Mouse (Mus musculus) midbrain, embryonic 11.5 days (tissue): ENCODE measurements at regions not wholly inside any gene's neighbourhood (a gene's known extent, or its start where the extent isn't known, plus 50 kb on each side); places are given as distances from the start of the nearest gene placed in this dataset.

Experiments used
- ATAC-seq: fragments of 200-750 bp; cut with Nextera tagmentation; 2 replicates; pipeline ENCODE4 v1.8.0; 2017; ENCODE audit warnings: moderate TSS enrichment, moderate library complexity; ENCODE audit not compliant: low FRiP score
- DNase-seq: peaks from one replicate; pipeline ENCODE4 v3.0.0; 2015; ENCODE audit warnings: low spot score; ENCODE audit errors: missing footprints
- H3K27ac ChIP-seq: fragments of 300-500 bp; sonication (generic); 2 replicates; pipeline ENCODE4 v1.5.1; 2014; ENCODE audit warnings: low read depth, low read length
- H3K27me3 ChIP-seq: fragments of 300-500 bp; sonication (generic); 2 replicates; pipeline ENCODE4 v1.6.1; 2014; ENCODE audit warnings: mild to moderate bottlenecking, low read length, moderate library complexity, mixed read lengths; ENCODE audit not compliant: control insufficient read depth, insufficient read depth
- H3K36me3 ChIP-seq: fragments of 300-500 bp; sonication (generic); 2 replicates; pipeline ENCODE4 v1.6.1; 2014; ENCODE audit warnings: mild to moderate bottlenecking, low read length, moderate library complexity, mixed read lengths; ENCODE audit not compliant: control insufficient read depth, insufficient read depth
- H3K4me1 ChIP-seq: fragments of 300-500 bp; sonication (generic); 2 replicates; pipeline ENCODE4 v1.6.1; 2014; ENCODE audit warnings: low read length; ENCODE audit not compliant: control insufficient read depth, insufficient read depth
- H3K4me2 ChIP-seq: fragments of 300-500 bp; sonication (generic); 2 replicates; pipeline ENCODE4 v1.6.1; 2014; ENCODE audit warnings: mild to moderate bottlenecking, moderate library complexity
- H3K4me3 ChIP-seq: fragments of 300-500 bp; sonication (generic); 2 replicates; pipeline ENCODE4 v1.5.1; 2014; ENCODE audit warnings: low read depth, low read length
- H3K9ac ChIP-seq: fragments of 300-500 bp; sonication (generic); 2 replicates; pipeline ENCODE4 v1.6.1; 2014; ENCODE audit warnings: low read length
- H3K9me3 ChIP-seq: fragments of 300-500 bp; sonication (generic); 2 replicates; pipeline ENCODE4 v1.6.1; 2016; ENCODE audit warnings: low read length; ENCODE audit not compliant: control insufficient read depth
- WGBS: fragments of 180-500 bp; shearing (Covaris S2); extraction: QIAGEN DNeasy Blood & Tissue Kit; methylation state at CpG from one replicate; pipeline ENCODE4 v1.1.7; 2014; 5-methylcytosine and 5-hydroxymethylcytosine counted together

DNA sequence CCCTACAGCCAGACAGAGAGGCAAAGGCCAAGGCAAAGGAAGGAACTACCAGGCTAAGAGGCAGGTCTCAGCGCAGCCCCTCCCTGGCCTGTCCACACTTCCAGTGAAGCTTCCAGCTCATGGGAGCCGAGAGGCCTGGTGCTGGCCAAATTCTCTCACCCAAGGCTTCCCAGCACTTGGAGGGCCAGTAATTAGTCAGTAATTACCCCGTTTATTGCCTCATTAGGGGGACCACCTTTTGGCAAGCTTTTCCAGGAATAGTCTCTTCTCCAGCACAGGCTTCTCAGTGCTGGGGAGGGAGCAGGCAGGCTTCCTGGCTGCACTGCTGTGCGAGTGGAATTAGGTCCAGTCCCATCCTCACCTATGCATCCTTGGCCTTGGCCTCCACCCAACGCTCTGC is 252.8 kb upstream of the Nxpe4 start:
- Histone ChIP-seq H3K4me3 (no peak overlapping the region), H3K27me3 (peaks cover 2% of the 10 kb centered on the region; the same call in 1 of the 2 replicates), H3K27ac (no peak overlapping the region), H3K4me2 (no peak overlapping the region), H3K4me1 (peaks cover 26% of the 10 kb centered on the region), H3K9me3 (no peaks in the 10 kb centered on the region), H3K36me3 (no peaks in the 10 kb centered on the region), H3K9ac (no peak overlapping the region)
- ATAC-seq, result no peak
- 83% methylated on average over 5 of the region's 5 CpGs for WGBS
- no peak for DNase-seq

DNA sequence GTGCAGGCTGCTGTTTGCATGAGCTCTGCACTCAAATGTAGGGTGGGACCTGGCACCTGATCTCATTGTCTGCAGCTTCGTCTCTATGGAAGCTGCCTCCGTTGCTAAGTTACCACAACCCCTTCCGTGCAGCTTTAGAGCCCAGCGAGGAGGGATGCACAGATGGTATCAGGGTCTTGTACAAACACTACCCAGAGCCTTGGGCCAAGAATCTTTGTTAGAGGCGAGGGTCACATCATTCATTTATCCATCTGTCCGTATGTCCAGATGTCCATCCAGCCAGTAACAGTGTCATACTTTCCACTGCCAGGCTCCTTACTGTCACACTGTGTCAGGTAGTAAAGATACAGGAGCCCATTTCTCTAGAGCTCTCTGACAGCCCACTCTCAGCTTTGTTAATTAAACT is 251.3 kb upstream of the Nxpe4 start:
- Histone ChIP-seq H3K4me2 (no peak overlapping the region), H3K4me1 (peaks cover 16% of the 10 kb centered on the region), H3K27ac (peak overlapping the region; percentile 58), H3K9ac (peak overlapping the region; percentile 11; the same call in 1 of the 2 replicates), H3K36me3 (no peaks in the 10 kb centered on the region), H3K4me3 (no peak overlapping the region), H3K9me3 (no peaks in the 10 kb centered on the region), H3K27me3 (peaks cover 2% of the 10 kb centered on the region; the same call in 1 of the 2 replicates)
- 17% methylated on average over 6 of the region's 6 CpGs for WGBS
- DNase-seq, result peak; percentile 87
- ATAC-seq, result peak; percentile 87

DNA sequence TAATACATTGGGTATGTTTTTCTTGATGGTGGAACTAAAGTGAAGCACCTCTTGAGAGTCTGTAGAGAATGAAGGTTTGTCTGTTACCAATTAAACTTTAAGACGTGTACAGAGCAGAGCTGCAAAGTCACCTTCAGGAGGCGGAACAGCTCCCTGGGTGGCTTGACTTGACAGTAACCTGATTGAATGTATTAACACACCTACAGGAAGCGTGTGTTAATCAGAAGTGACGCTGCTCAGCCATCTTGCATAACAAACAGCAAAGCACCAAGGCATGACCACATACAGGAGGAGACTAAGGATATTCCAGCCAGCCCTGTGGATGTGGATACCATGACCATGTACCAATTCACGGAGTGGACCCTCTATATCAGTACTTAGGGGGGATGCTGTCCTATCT is 249.0 kb upstream of the Nxpe4 start:
- no peaks in the 10 kb centered on the region; the same call in 1 of the 2 replicates for H3K27me3 ChIP-seq
- no peak for ATAC-seq

DNA sequence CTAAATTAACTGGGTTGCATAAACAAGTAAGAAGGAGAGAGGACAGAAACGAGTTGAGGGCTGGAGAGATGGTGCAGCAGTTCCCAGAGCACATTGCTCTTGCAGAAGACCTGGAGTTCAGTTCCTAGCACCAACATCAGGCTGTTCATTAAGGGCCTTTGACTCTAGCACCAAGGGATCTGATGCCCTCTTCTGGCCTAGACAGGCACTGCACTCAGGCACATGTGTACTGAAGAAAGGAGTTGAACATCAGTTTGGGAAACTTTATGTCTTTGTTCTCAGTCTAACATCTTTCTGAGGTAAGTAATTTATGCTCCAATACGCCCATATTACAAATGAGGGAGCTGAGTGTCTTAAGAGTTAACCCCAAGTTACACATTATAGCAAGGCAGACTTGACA is 226.5 kb upstream of the Nxpe4 start:
- H3K4me2 ChIP-seq, result no peak overlapping the region
- 88% methylated on average over 2 of the region's 2 CpGs for WGBS
- peaks cover 11% of the 10 kb centered on the region for H3K4me1 ChIP-seq
- no peaks in the 10 kb centered on the region for H3K36me3 ChIP-seq
- ATAC-seq (no peak), DNase-seq (no peak)
- no peaks in the 10 kb centered on the region for H3K9me3 ChIP-seq
- no peak overlapping the region for H3K4me3 ChIP-seq
- H3K9ac ChIP-seq, result no peak overlapping the region
- H3K27me3 ChIP-seq, result peaks cover 3% of the 10 kb centered on the region; the same call in 1 of the 2 replicates
- no peak overlapping the region for H3K27ac ChIP-seq

More for the DNA sequence above, 249.0 kb upstream of the Nxpe4 start:
- Histone ChIP-seq H3K27ac (no peak overlapping the region), H3K4me3 (no peak overlapping the region), H3K4me1 (peaks cover 16% of the 10 kb centered on the region), H3K9me3 (no peaks in the 10 kb centered on the region), H3K4me2 (no peak overlapping the region), H3K9ac (no peak overlapping the region), H3K36me3 (no peaks in the 10 kb centered on the region)
- DNase-seq, result no peak
- WGBS, result 88% methylated on average over 5 of the region's 5 CpGs

GRCm38 (mm10) chr9:47935957-47936457 is 225.8 kb upstream of the Nxpe4 start:
- peak; percentile 87 for DNase-seq

DNA sequence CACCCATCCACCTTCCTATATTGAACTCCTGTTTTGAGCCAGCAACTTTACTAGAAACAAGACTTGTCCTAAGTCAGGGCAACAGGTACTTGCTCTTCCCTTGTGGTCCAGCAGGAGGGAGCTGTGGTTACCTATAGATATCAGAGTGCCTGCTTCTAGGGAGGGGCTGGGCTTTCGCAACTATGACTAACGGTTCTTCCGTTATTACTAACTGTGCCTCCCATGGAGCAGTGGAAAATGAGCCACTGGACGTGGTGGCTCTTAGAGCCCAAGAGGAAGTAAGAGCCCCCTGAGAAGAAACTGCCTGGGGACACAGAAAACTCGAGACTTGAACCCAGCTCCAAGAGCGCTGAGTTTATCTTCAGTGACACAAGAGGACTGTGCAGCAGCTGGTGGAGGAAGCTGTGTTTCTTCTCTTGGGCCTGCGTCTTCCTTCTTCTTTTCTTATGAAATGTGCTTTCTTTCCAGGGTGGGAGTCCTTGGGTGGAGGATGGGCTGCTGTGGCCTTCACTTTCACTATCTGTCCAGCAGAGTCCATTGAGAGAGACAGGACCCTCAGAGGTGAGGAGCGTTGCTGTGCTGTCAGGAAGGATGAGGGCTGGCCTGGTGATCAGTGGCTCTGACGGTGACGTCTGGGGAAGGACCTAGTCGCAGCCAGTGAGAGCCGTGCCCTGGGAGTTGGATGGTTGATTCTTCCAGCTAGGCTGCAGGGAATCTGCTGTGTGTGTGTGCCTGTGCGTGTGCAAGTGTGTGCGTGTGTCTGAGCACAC is 222.7 kb upstream of the Nxpe4 start:
- Histone ChIP-seq H3K27me3 (peaks cover 3% of the 10 kb centered on the region; the same call in 1 of the 2 replicates), H3K4me1 (peaks cover 22% of the 10 kb centered on the region), H3K4me2 (no peak overlapping the region), H3K36me3 (no peaks in the 10 kb centered on the region), H3K27ac (no peak overlapping the region), H3K9me3 (no peaks in the 10 kb centered on the region), H3K4me3 (no peak overlapping the region), H3K9ac (no peak overlapping the region)
- no peak for DNase-seq
- ATAC-seq, result no peak
- WGBS, result 83% methylated on average over 14 of the region's 14 CpGs

More at GRCm38 (mm10) chr9:47935957-47936457, 225.8 kb upstream of the Nxpe4 start:
- Histone ChIP-seq H3K27me3 (peaks cover 3% of the 10 kb centered on the region; the same call in 1 of the 2 replicates), H3K4me3 (no peak overlapping the region), H3K4me2 (no peak overlapping the region), H3K36me3 (no peaks in the 10 kb centered on the region), H3K4me1 (peaks cover 11% of the 10 kb centered on the region), H3K27ac (peak overlapping the region; percentile 17), H3K9me3 (no peaks in the 10 kb centered on the region), H3K9ac (no peak overlapping the region)
- WGBS, result 21% methylated on average over 7 of the region's 7 CpGs
- peak; percentile 82 for ATAC-seq

- H3K9me3 ChIP-seq, result no peaks in the 10 kb centered on the region
- 31% methylated on average over 11 of the region's 11 CpGs for WGBS
Measured at GRCm38 (mm10) chr9:47942761-47943583, 218.9 kb upstream of the Nxpe4 start.

GRCm38 (mm10) chr9:47946226-47946625 is 215.6 kb upstream of the Nxpe4 start:
- no peak for ATAC-seq
- no peak overlapping the region for H3K9ac ChIP-seq
- 84% methylated on average over 7 of the region's 7 CpGs for WGBS

More at GRCm38 (mm10) chr9:47942761-47943583, 218.9 kb upstream of the Nxpe4 start:
- no peak overlapping the region for H3K4me3 ChIP-seq
- H3K9ac ChIP-seq, result no peak overlapping the region
- no peaks in the 10 kb centered on the region for H3K36me3 ChIP-seq
- ATAC-seq (peak; percentile 72), DNase-seq (peak; percentile 91)
- peaks cover 3% of the 10 kb centered on the region; the same call in 1 of the 2 replicates for H3K27me3 ChIP-seq
- peaks cover 11% of the 10 kb centered on the region for H3K4me1 ChIP-seq
- no peak overlapping the region for H3K4me2 ChIP-seq
- H3K27ac ChIP-seq, result no peak overlapping the region

More at GRCm38 (mm10) chr9:47946226-47946625, 215.6 kb upstream of the Nxpe4 start:
- DNase-seq, result no peak
- Histone ChIP-seq H3K4me2 (no peak overlapping the region), H3K4me3 (no peak overlapping the region), H3K4me1 (peaks cover 11% of the 10 kb centered on the region), H3K9me3 (no peaks in the 10 kb centered on the region), H3K36me3 (no peaks in the 10 kb centered on the region), H3K27me3 (no peaks in the 10 kb centered on the region), H3K27ac (no peak overlapping the region)
